ENCODE assay signal across 8 mouse cellular contexts in genomic region chr11:113927231-113927630, GRCm38 (mm10).
A peak's percentile ranks its signal among the peaks of the same experiment; 100 is the strongest.
DNase-seq lines count a peak whose midpoint lies in the region.

No protein-coding gene starts in this region.

- DNase-seq in urinary bladder, postnatal 14 days (ENCODE audit: low spot score): peak; percentile 43
- no peak for DNase-seq in urinary bladder, postnatal 10 days (ENCODE audit: low spot score)
- DNase-seq in frontal cortex, postnatal 10 days (ENCODE audit: low spot score in 2 of 2): peak; percentile 59 to 80
- peak; percentile 71 to 88 for DNase-seq in layer of hippocampus, postnatal 14 days (ENCODE audit: low spot score in 2 of 2)
- peak; percentile 27 for DNase-seq in skeletal muscle tissue, adult 2 months (ENCODE audit: low read depth, low spot score)
- DNase-seq in MN1 (ENCODE audit: low spot score): no peak
- no peak for DNase-seq in cerebellum, postnatal 25 days
- no peak for DNase-seq in neural tube, embryonic 10.5 days (ENCODE audit: extremely low spot score, low spot score)

Comparison
In these comparisons a context has a peak if more than half of its experiments do, and no peak if none do; other contexts are left out.
1. DNase-seq: peak in urinary bladder, postnatal 14 days (single experiment), frontal cortex, postnatal 10 days (2 of 2), layer of hippocampus, postnatal 14 days (2 of 2) and skeletal muscle tissue, adult 2 months (single experiment); none in urinary bladder, postnatal 10 days (single experiment), MN1 (single experiment), cerebellum, postnatal 25 days (0 of 2) and neural tube, embryonic 10.5 days (single experiment).